Mouse (Mus musculus) erythroblast, embryonic 14.5 days (primary cell): Measurements from ENCODE around the gene Nup85.

Experiments
- GATA1 ChIP-seq: IDR thresholded peaks from 2 replicates; pipeline ENCODE4 v1.6.1; 2012; ENCODE audit warnings: low read length, inconsistent platforms, mixed read lengths
- TAL1 ChIP-seq: IDR thresholded peaks from 3 replicates; pipeline ENCODE4 v1.6.1; 2012; ENCODE audit warnings: low read length, inconsistent platforms, mixed read lengths

DNA sequence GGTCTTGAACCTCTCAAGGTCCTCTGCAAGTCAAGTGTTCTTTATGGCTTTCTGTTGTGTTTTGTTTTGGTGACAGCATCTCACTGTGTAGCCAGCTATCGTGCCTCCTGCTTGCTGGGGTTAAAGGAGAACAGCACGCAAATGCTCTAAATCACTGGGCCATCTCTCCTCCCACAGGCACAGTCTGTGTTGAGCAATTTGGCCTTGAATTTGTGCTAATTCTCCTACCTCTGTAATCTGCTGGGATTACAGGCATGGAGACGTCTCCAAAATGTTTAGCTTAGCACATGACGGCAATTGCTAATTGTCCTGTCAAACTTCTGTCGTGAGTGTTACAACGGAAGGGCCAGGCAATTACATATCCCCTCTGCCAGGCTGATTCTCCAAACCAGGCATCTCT, 46.9 kb downstream of the Nup85 start:
- TF ChIP-seq TAL1: no peak
- no peak for TF ChIP-seq GATA1
